Mouse (Mus musculus): ENCODE measurements at regions not wholly inside any gene's neighbourhood (a gene's known extent, or its start where the extent isn't known, plus 50 kb on each side); places are given as distances from the start of the nearest gene placed in this dataset.

- DNase-seq (ENCODE audit: low spot score in 2 of 2) = no peak
Observed at GRCm38 (mm10) chr1:193649400-193649799, 279.3 kb upstream of the Camk1g start.

GRCm38 (mm10) chr1:193647371-193648270 lies 277.5 kb upstream of the Camk1g start:
- no peak for DNase-seq (ENCODE audit: low spot score in 2 of 2)

GRCm38 (mm10) chr1:193644506-193644905 lies 274.4 kb upstream of the Camk1g start:
- DNase-seq (ENCODE audit: low spot score in 2 of 2) = peak in 1 of 2 experiments; percentile 51

GRCm38 (mm10) chr1:193636451-193636850 lies 266.4 kb upstream of the Camk1g start:
- no peak for DNase-seq (ENCODE audit: low spot score in 2 of 2)

GRCm38 (mm10) chr1:193632115-193632514 lies 262.0 kb upstream of the Camk1g start:
- DNase-seq (ENCODE audit: low spot score in 2 of 2) = no peak

- no peak for DNase-seq (ENCODE audit: low spot score in 2 of 2)
Observed at GRCm38 (mm10) chr1:193629887-193630286, 259.8 kb upstream of the Camk1g start.

GRCm38 (mm10) chr1:193626924-193627849 lies 257.1 kb upstream of the Camk1g start:
- no peak for DNase-seq (ENCODE audit: low spot score in 2 of 2)

- DNase-seq (ENCODE audit: low spot score in 2 of 2) = no peak
Observed at GRCm38 (mm10) chr1:193625101-193625956, 255.2 kb upstream of the Camk1g start.

GRCm38 (mm10) chr1:193623571-193623970 lies 253.5 kb upstream of the Camk1g start:
- DNase-seq (ENCODE audit: low spot score in 2 of 2) = no peak

GRCm38 (mm10) chr1:193618250-193618649 lies 248.2 kb upstream of the Camk1g start:
- no peak for DNase-seq (ENCODE audit: low spot score in 2 of 2)

GRCm38 (mm10) chr1:193610471-193610870 lies 240.4 kb upstream of the Camk1g start:
- DNase-seq (ENCODE audit: low spot score in 2 of 2) = no peak

- DNase-seq (ENCODE audit: low spot score in 2 of 2) = no peak
Observed at GRCm38 (mm10) chr1:193599895-193600294, 229.8 kb upstream of the Camk1g start.

- DNase-seq (ENCODE audit: low spot score in 2 of 2) = peak in 1 of 2 experiments; percentile 56
Observed at GRCm38 (mm10) chr1:193599163-193599562, 229.1 kb upstream of the Camk1g start.

- DNase-seq (ENCODE audit: low spot score in 2 of 2) = no peak
Observed at GRCm38 (mm10) chr1:193590301-193590829, 220.3 kb upstream of the Camk1g start.

- DNase-seq (ENCODE audit: low spot score in 2 of 2) = peak; percentile 9 to 58
Observed at GRCm38 (mm10) chr1:193588477-193589464, 218.7 kb upstream of the Camk1g start.

- no peak for DNase-seq (ENCODE audit: low spot score in 2 of 2)
Observed at GRCm38 (mm10) chr1:193587317-193587716, 217.2 kb upstream of the Camk1g start.

GRCm38 (mm10) chr1:193586896-193587295 lies 216.8 kb upstream of the Camk1g start:
- DNase-seq (ENCODE audit: low spot score in 2 of 2) = no peak

- DNase-seq (ENCODE audit: low spot score in 2 of 2) = no peak
Observed at GRCm38 (mm10) chr1:193583791-193584190, 213.7 kb upstream of the Camk1g start.

- no peak for DNase-seq (ENCODE audit: low spot score in 2 of 2)
Observed at GRCm38 (mm10) chr1:193580393-193580792, 210.3 kb upstream of the Camk1g start.

- no peak for DNase-seq (ENCODE audit: low spot score in 2 of 2)
Observed at GRCm38 (mm10) chr1:193579671-193580070, 209.6 kb upstream of the Camk1g start.

Measured in spleen, postnatal 10 days (tissue).